ENCODE assay signal across 14 mouse cellular contexts in the genomic region with DNA sequence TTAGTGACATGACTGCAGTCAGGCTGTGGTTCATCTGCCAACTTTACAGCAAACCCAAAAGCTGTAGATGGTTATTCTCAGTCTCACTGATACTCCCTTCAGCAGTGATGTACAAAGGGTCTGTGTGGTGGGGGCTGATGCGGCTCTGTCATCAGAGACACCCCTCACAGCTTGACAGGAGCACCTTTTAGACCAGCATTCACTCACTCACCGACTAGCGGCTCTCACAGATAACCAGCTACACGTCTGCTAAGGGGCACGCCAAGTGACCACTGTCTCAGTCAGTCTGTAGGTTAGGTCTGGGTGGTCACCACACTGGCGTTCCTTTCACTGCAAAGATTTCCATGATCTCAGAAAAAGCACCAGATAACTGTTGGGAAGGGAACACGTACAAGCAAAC. TPM values are rescaled to one million over a fixed set of nuclear protein-coding genes. Genes with fewer than 3 reads are reported as not detected.
DNase-seq lines count a peak whose midpoint lies in the region; ATAC-seq and TF ChIP-seq lines count a peak whose summit lies in the region.
"Had no signal": no experiment of that assay in that cellular context is flagged by ENCODE, and none has a peak within 500 bp of the region (broad histone marks: within the 10 kb centered on the region; RNA-seq: fewer than 3 reads in every experiment).

No protein-coding gene starts in this region.

- H3K4me3 ChIP-seq in heart, embryonic 10.5 days: peak overlapping the region; percentile 23; the same call in 1 of the 2 replicates
- peak overlapping the region; percentile 5; the same call in 1 of the 2 replicates for H3K4me3 ChIP-seq in forebrain, embryonic 16.5 days (replicated peaks; ENCODE audit: low read length)
- peak overlapping the region; percentile 80 for H3K4me3 ChIP-seq in liver, postnatal 0 days (ENCODE audit: low read depth, low read length)
- no peak overlapping the region for H3K4me3 ChIP-seq in embryonic facial prominence, embryonic 10.5 days
- H3K4me3 ChIP-seq: heart, embryonic 15.5 days; myocyte had no signal

- 37% methylated on average over 7 of the region's 7 CpGs for WGBS in heart, embryonic 10.5 days
- WGBS in forebrain, embryonic 16.5 days: 77% methylated on average over 7 of the region's 7 CpGs
- 47% methylated on average over 7 of the region's 7 CpGs for WGBS in liver, postnatal 0 days (ENCODE audit: insufficient replicate concordance)
- 72% methylated on average over 7 of the region's 7 CpGs for WGBS in embryonic facial prominence, embryonic 10.5 days

- no peak overlapping the region for H3K4me2 ChIP-seq in forebrain, embryonic 16.5 days (ENCODE audit: low read length)
- peak overlapping the region; percentile 33 for H3K4me2 ChIP-seq in liver, postnatal 0 days (ENCODE audit: low read depth, low read length)
- H3K4me2 ChIP-seq: heart, embryonic 15.5 days had no signal

- intact Hi-C loops in heart, postnatal 10 days (cut with DNase I): no loop called here

- no peak for ATAC-seq in forebrain, embryonic 16.5 days
- no peak for ATAC-seq in liver, postnatal 0 days
- ATAC-seq: lung, postnatal 0 days had no signal

- TF ChIP-seq EP300 in liver, postnatal 0 days (IDR thresholded peaks at IDR 0.05; ENCODE audit: low read depth): no peak

- H3K9ac ChIP-seq in forebrain, embryonic 16.5 days (replicated peaks; ENCODE audit: low read depth, low read length): no peak overlapping the region
- H3K9ac ChIP-seq in liver, postnatal 0 days (replicated peaks): no peak overlapping the region; the same call in 1 of the 2 replicates
- H3K9ac ChIP-seq: heart, embryonic 15.5 days had no signal

- no peaks in the 10 kb centered on the region for H3K9me3 ChIP-seq in heart, embryonic 10.5 days
- no peaks in the 10 kb centered on the region for H3K9me3 ChIP-seq in forebrain, embryonic 16.5 days (ENCODE audit: control insufficient read depth, low read length)
- H3K9me3 ChIP-seq in liver, postnatal 0 days (ENCODE audit: low read length): no peaks in the 10 kb centered on the region
- no peaks in the 10 kb centered on the region for H3K9me3 ChIP-seq in embryonic facial prominence, embryonic 10.5 days
- H3K9me3 ChIP-seq: heart, embryonic 15.5 days had no signal

- H3K27me3 ChIP-seq in heart, embryonic 10.5 days (ENCODE audit: insufficient read depth, poor library complexity, severe bottlenecking): peaks cover 73% of the 10 kb centered on the region
- peaks cover 23% of the 10 kb centered on the region for H3K27me3 ChIP-seq in forebrain, embryonic 16.5 days (replicated peaks; ENCODE audit: control insufficient read depth, insufficient read depth, low read length)
- peaks cover 40% of the 10 kb centered on the region for H3K27me3 ChIP-seq in liver, postnatal 0 days (ENCODE audit: insufficient read depth, low read length)
- peaks cover 77% of the 10 kb centered on the region for H3K27me3 ChIP-seq in embryonic facial prominence, embryonic 10.5 days (replicated peaks; ENCODE audit: low read depth, poor library complexity, severe bottlenecking)

- TF ChIP-seq CTCF in liver, postnatal 0 days (IDR thresholded peaks at IDR 0.05; ENCODE audit: low read depth): no peak

- peaks cover 19% of the 10 kb centered on the region for H3K4me1 ChIP-seq in heart, embryonic 10.5 days
- peaks cover 25% of the 10 kb centered on the region for H3K4me1 ChIP-seq in forebrain, embryonic 16.5 days (replicated peaks; ENCODE audit: control insufficient read depth, insufficient read depth, low read length)
- H3K4me1 ChIP-seq in liver, postnatal 0 days (ENCODE audit: insufficient read depth): peaks cover 21% of the 10 kb centered on the region
- peaks cover 20% of the 10 kb centered on the region for H3K4me1 ChIP-seq in embryonic facial prominence, embryonic 10.5 days

- DNase-seq in heart, embryonic 10.5 days (ENCODE audit: low spot score): peak; percentile 77
- DNase-seq in heart, postnatal 10 days: no peak
- peak; percentile 54 to 56 for DNase-seq in cerebellum, postnatal 10 days
- no peak for DNase-seq in liver, postnatal 0 days
- DNase-seq in layer of hippocampus, adult 18-20 months (ENCODE audit: low spot score in 2 of 2): no peak
- DNase-seq in lung, adult 18-20 months: no peak
- no peak for DNase-seq in embryonic facial prominence, embryonic 10.5 days (ENCODE audit: low spot score)
- DNase-seq: adrenal gland, adult 8-10 months; kidney, adult 2 months; right cerebral cortex, postnatal 14 days had no signal

- no peaks in the 10 kb centered on the region for H3K36me3 ChIP-seq in heart, embryonic 10.5 days
- H3K36me3 ChIP-seq in forebrain, embryonic 16.5 days (ENCODE audit: control insufficient read depth, insufficient read depth): no peaks in the 10 kb centered on the region
- H3K36me3 ChIP-seq in liver, postnatal 0 days (replicated peaks; ENCODE audit: insufficient read depth, low read length): no peaks in the 10 kb centered on the region
- H3K36me3 ChIP-seq in embryonic facial prominence, embryonic 10.5 days (replicated peaks): no peaks in the 10 kb centered on the region
- H3K36me3 ChIP-seq: heart, embryonic 15.5 days had no signal

- no peak overlapping the region for H3K27ac ChIP-seq in heart, embryonic 10.5 days
- H3K27ac ChIP-seq in forebrain, embryonic 16.5 days (ENCODE audit: low read length): no peak overlapping the region
- no peak overlapping the region for H3K27ac ChIP-seq in liver, postnatal 0 days (ENCODE audit: low read depth)
- no peak overlapping the region for H3K27ac ChIP-seq in embryonic facial prominence, embryonic 10.5 days (replicated peaks)
- H3K27ac ChIP-seq: heart, embryonic 15.5 days had no signal

RNA-seq across cellular contexts. Expression of a gene that starts 2.0 kb away (rescaled TPM):
- polyA plus RNA-seq in heart, embryonic 10.5 days (2016; fragmentation: Nextera tagmentation; extraction: Ambion mirVana): 2.7 and 16.9 TPM in 2 replicates
- total RNA-seq in heart, postnatal 10 days (2021): 1 to 10 TPM; 3.2 to 3.8 TPM
- 58.3 and 63.3 TPM in 2 replicates for polyA plus RNA-seq in forebrain, embryonic 16.5 days (2015; fragmentation: Nextera tagmentation; extraction: Ambion mirVana)
- 15.0 and 16.8 TPM in 2 replicates for polyA plus RNA-seq in liver, postnatal 0 days (2015; fragmentation: Nextera tagmentation; extraction: Ambion mirVana)
- total RNA-seq in layer of hippocampus, adult 18-20 months (2021): 10 to 100 TPM; 40.9 to 44.7 TPM
- polyA plus RNA-seq in embryonic facial prominence, embryonic 10.5 days (2016; fragmentation: Nextera tagmentation; extraction: Ambion mirVana): 1.6 and 2.1 TPM in 2 replicates

Comparison
In these comparisons a context has a peak if more than half of its experiments do, and no peak if none do; other contexts are left out.
1. DNase-seq: peak in heart, embryonic 10.5 days (single experiment) and cerebellum, postnatal 10 days (2 of 2); none in heart, postnatal 10 days (0 of 2), liver, postnatal 0 days (single experiment), layer of hippocampus, adult 18-20 months (0 of 2), lung, adult 18-20 months (0 of 2) and embryonic facial prominence, embryonic 10.5 days (single experiment).